Mouse (Mus musculus) ovary, adult 18-20 months (tissue): Measurements from ENCODE around the gene Trpc6.

Experiments
- DNase-seq: peaks from one replicate; pipeline ENCODE4 v3.0.0; 2022; ENCODE audit warnings: low spot score, mixed read lengths

The Trpc6 gene

GRCm38 (mm10) chr9:8544041-8544794, at the start of gene Trpc6:
Trpc6 (plus strand) TSS chr9:8544142.
- DNase-seq, result peak; percentile 27

GRCm38 (mm10) chr9:8520911-8521310, 23.0 kb upstream of the Trpc6 start:
- DNase-seq, result no peak

- DNase-seq, result no peak
Measured at GRCm38 (mm10) chr9:8533670-8534069, 10.3 kb upstream of the Trpc6 start.

- DNase-seq, result no peak
Measured at GRCm38 (mm10) chr9:8545236-8545635, 1.3 kb downstream of the Trpc6 start.

GRCm38 (mm10) chr9:8558574-8558973, 14.6 kb downstream of the Trpc6 start:
- no peak for DNase-seq

GRCm38 (mm10) chr9:8592618-8593017, 48.7 kb downstream of the Trpc6 start:
- no peak for DNase-seq

- DNase-seq, result no peak
Measured at GRCm38 (mm10) chr9:8597089-8597488, 53.1 kb downstream of the Trpc6 start.

GRCm38 (mm10) chr9:8606816-8607491, 63.0 kb downstream of the Trpc6 start:
- DNase-seq, result no peak

- DNase-seq, result no peak
Measured at GRCm38 (mm10) chr9:8634344-8634743, 90.4 kb downstream of the Trpc6 start.

- no peak for DNase-seq
Measured at GRCm38 (mm10) chr9:8643453-8643852, 99.5 kb downstream of the Trpc6 start.

GRCm38 (mm10) chr9:8655347-8655746, 111.4 kb downstream of the Trpc6 start:
- no peak for DNase-seq

GRCm38 (mm10) chr9:8672944-8673343, 129.0 kb downstream of the Trpc6 start:
- DNase-seq, result no peak

- DNase-seq, result no peak
Measured at GRCm38 (mm10) chr9:8676607-8677006, 132.7 kb downstream of the Trpc6 start.

- DNase-seq, result no peak
Measured at GRCm38 (mm10) chr9:8693177-8693576, 149.2 kb downstream of the Trpc6 start.

- DNase-seq, result peak; percentile 64
Measured at GRCm38 (mm10) chr9:8700669-8701068, 156.7 kb downstream of the Trpc6 start.

- DNase-seq, result no peak
Measured at GRCm38 (mm10) chr9:8703516-8703915, 159.6 kb downstream of the Trpc6 start.

- DNase-seq, result no peak
Measured at GRCm38 (mm10) chr9:8703956-8704355, 160.0 kb downstream of the Trpc6 start.

- no peak for DNase-seq
Measured at GRCm38 (mm10) chr9:8710052-8710739, 166.3 kb downstream of the Trpc6 start.

GRCm38 (mm10) chr9:8719017-8719416, 175.1 kb downstream of the Trpc6 start:
- DNase-seq, result no peak

- no peak for DNase-seq
Measured at GRCm38 (mm10) chr9:8729056-8729455, 185.1 kb downstream of the Trpc6 start.
